Mouse (Mus musculus) CD4-positive, CD25-positive, alpha-beta regulatory T cell, adult 2 months (primary cell): ENCODE data around the gene Sema6d.

Experiments
- DNase-seq: peaks from one replicate; pipeline ENCODE4 v3.0.0-alpha.2; 2012; ENCODE audit warnings: low read depth, low spot score

Gene Sema6d

GRCm38 (mm10) chr2:124089813-124090230 is at the start of gene Sema6d:
Gene Sema6d, plus strand, starts transcription at chr2:124089969.
- DNase-seq = no peak

GRCm38 (mm10) chr2:124059910-124060309 is 29.9 kb upstream of the Sema6d start:
- DNase-seq = no peak

- no peak for DNase-seq
These were observed 21.4 kb upstream of the Sema6d start for GRCm38 (mm10) chr2:124068380-124068779.

GRCm38 (mm10) chr2:124070664-124071063 is 19.1 kb upstream of the Sema6d start:
- no peak for DNase-seq

- no peak for DNase-seq
These were observed 18.4 kb upstream of the Sema6d start for GRCm38 (mm10) chr2:124071380-124071779.

GRCm38 (mm10) chr2:124090231-124091141 is 717 bp downstream of the Sema6d start:
- no peak for DNase-seq

- DNase-seq = no peak
These were observed 9.9 kb downstream of the Sema6d start for GRCm38 (mm10) chr2:124099697-124100096.

GRCm38 (mm10) chr2:124100486-124101200 is 10.9 kb downstream of the Sema6d start:
- no peak for DNase-seq

GRCm38 (mm10) chr2:124101201-124101517 is 11.4 kb downstream of the Sema6d start:
- DNase-seq = no peak

- no peak for DNase-seq
These were observed 11.8 kb downstream of the Sema6d start for GRCm38 (mm10) chr2:124101580-124101979.

GRCm38 (mm10) chr2:124103277-124103676 is 13.5 kb downstream of the Sema6d start:
- DNase-seq = no peak

GRCm38 (mm10) chr2:124118469-124119243 is 28.9 kb downstream of the Sema6d start:
- DNase-seq = no peak

GRCm38 (mm10) chr2:124120355-124120754 is 30.6 kb downstream of the Sema6d start:
- no peak for DNase-seq

- DNase-seq = no peak
These were observed 31.8 kb downstream of the Sema6d start for GRCm38 (mm10) chr2:124121539-124121938.

GRCm38 (mm10) chr2:124125504-124125903 is 35.7 kb downstream of the Sema6d start:
- no peak for DNase-seq

- no peak for DNase-seq
These were observed 37.1 kb downstream of the Sema6d start for GRCm38 (mm10) chr2:124126853-124127252.

- no peak for DNase-seq
These were observed 41.1 kb downstream of the Sema6d start for GRCm38 (mm10) chr2:124130876-124131275.

- no peak for DNase-seq
These were observed 51.8 kb downstream of the Sema6d start for GRCm38 (mm10) chr2:124141510-124142044.

GRCm38 (mm10) chr2:124145528-124145927 is 55.8 kb downstream of the Sema6d start:
- DNase-seq = no peak

- no peak for DNase-seq
These were observed 68.4 kb downstream of the Sema6d start for GRCm38 (mm10) chr2:124158158-124158557.

- no peak for DNase-seq
These were observed 72.3 kb downstream of the Sema6d start for GRCm38 (mm10) chr2:124162001-124162599.
